Mouse (Mus musculus): ENCODE results near the gene Mical3. TPM values are rescaled to one million over a fixed set of nuclear protein-coding genes. Genes with fewer than 3 reads are reported as not detected.

Gene Mical3
- total RNA-seq (2021): 10 to 100 TPM; 53.3 to 71.9 TPM
- long read RNA-seq, experiment 1, partial matches to known transcripts: 4 of 13 reads
- long read RNA-seq, experiment 1, other reads (novel, unspliced or antisense): 9 of 13 reads
- long read RNA-seq, experiment 2, partial matches to known transcripts: 5 of 16 reads
- long read RNA-seq, experiment 2, other reads (novel, unspliced or antisense): 11 of 16 reads

GRCm38 (mm10) chr6:121130773-121131172 lies at the start of gene Mical3:
Mical3 (minus strand) TSS chr6:121130999.
- no peak for TF ChIP-seq CTCF (IDR thresholded peaks at IDR 0.05)
- intact Hi-C loops (cut with DNase I): loop anchor here (1.0 to 10.0 kb wide), 5 partner anchors 49 to 236 kb away; no protein-coding TSS in a partner anchor

GRCm38 (mm10) chr6:121179846-121180245 lies 49.0 kb upstream of the Mical3 start:
- DNase-seq: no peak
- H3K4me3 ChIP-seq: no peak overlapping the region
- TF ChIP-seq CTCF (IDR thresholded peaks at IDR 0.05): no peak
- no peak overlapping the region for H3K27ac ChIP-seq
- intact Hi-C loops (cut with DNase I): loop anchor here (1.0 to 5.0 kb wide), 5 partner anchors 50 to 281 kb away; partner anchors contain the start of genes Mical3 and Usp18

More at GRCm38 (mm10) chr6:121130773-121131172, at the start of gene Mical3:
- DNase-seq: no peak
- H3K27ac ChIP-seq: peak within 1 kb of the TSS; percentile 65
- H3K4me3 ChIP-seq: peak within 1 kb of the TSS; percentile 63

DNA sequence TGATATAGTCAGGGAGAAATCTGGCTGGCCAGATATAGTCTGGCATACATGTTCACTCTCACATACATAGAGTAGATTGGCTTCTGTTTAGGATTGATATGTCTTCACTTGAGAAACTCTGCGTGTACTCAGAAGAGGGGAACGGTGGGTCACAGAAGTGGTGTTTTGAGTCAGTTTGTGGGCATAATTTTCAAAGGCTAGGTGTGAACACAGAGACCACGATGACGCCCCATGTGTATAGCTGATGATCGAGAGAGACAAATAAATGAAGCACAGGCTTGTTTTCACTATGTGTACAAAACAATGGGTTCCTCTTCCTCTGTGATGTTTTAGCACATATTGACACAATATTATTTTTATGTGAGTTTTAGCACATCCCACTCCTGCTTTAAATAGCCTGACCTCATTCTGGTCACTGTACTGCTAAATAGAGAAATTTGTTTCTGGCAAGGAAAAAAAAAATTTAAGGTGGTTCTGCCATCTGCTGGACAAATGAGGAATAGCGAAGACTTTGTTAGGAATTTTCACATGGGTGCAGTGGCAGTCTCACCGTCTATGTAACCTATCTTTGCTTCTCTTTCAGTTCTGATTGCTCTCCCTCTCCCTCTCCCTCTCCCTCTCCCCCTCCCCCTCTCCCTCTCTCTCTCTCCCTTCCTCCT lies 48.0 kb upstream of the Mical3 start:
- DNase-seq: no peak
- peak overlapping the region; percentile 51 for H3K27ac ChIP-seq
- TF ChIP-seq CTCF (IDR thresholded peaks at IDR 0.05): peak; percentile 81
- intact Hi-C loops (cut with DNase I): loop anchor here (1.0 to 2.0 kb wide), 3 partner anchors 49 to 280 kb away; partner anchors contain the start of gene Mical3
- H3K4me3 ChIP-seq: no peak overlapping the region

DNA sequence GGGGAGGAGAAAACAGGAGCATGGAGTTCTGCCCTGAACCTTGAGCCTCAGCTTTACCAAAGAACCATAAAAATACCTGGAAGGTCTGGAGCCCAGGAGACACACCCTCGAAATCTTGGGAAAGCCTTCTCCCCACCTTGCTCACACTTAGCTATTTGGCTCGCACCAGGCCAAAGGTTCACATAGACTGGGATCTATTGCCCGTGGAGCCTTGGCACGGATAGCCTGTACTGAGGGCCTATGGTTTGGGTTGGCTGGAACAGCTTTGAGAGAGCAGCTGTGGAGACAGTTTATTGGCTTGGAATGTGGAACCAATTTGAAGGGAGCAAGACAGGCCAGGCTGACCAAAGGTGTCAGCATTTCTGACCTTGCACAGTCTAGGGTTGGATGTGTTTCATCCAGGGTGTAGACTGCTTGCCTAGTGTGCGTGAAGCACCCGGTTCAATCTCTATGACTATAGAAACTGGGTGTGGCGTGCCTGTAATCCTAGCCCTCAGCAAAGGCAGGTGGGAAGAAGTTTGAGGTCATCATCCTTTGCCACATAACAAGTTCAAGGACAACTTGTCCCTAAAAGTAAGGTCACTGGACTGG lies 46.4 kb upstream of the Mical3 start:
- no peak for TF ChIP-seq CTCF (IDR thresholded peaks at IDR 0.05)
- peak; percentile 35 for DNase-seq
- intact Hi-C loops (cut with DNase I): no loop called here
- peak overlapping the region; percentile 28; the same call in 1 of the 2 replicates for H3K27ac ChIP-seq
- no peak overlapping the region for H3K4me3 ChIP-seq

DNA sequence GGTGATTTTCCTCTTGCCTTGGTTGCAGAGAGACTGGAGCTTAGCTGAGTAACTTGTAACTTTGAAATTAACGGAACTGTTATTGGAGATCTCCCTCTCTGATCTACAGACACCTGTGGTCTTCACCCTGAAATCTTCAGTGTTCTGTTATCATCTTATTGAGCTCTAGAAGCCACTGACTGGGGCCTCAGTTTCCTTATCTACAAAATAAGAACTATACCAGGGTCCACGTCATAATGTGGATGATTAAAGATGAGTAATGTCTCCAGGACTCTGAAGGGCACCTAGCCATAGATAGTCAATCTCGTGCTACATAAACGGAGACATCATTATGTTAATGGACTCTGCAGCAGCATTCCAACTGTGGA lies 45.9 kb upstream of the Mical3 start:
- H3K4me3 ChIP-seq: no peak overlapping the region
- DNase-seq: no peak
- intact Hi-C loops (cut with DNase I): no loop called here
- peak overlapping the region; percentile 28; the same call in 1 of the 2 replicates for H3K27ac ChIP-seq
- no peak for TF ChIP-seq CTCF (IDR thresholded peaks at IDR 0.05)

DNA sequence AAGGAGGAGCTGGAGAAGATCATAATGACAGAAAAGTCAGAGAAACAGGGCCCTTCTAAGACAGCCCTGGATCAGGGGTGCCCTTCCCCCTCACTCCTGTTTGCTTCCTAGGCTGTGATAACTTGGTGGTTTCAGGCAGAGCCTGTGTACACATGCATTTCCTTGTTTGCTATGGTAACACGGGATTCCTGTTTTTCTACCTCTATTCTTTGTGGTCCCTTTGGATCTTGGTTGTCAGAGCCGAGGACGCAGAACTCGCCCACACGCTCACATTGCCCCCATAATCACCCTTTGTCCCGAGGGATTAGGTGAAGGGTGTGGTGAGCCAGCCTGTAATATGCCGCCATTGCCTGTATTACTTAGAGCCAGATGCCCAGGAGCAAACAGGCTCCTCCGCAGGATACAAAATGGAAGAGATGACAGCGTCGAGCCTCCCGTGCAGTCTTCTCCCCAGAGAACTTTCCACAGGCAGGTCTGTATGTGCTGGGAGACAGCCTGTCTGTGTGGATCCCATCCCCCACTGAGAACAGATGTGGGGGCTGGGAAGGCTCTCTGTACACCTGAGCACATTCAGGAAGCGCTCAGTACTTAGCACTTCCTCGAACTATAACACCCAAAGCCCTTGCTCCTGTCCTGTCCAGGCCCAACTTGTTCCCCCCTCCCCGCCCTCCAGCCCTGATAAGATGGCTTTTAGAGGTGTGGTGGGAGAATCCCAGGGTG lies 45.4 kb upstream of the Mical3 start:
- DNase-seq: no peak
- no peak overlapping the region for H3K27ac ChIP-seq
- no peak for TF ChIP-seq CTCF (IDR thresholded peaks at IDR 0.05)
- no peak overlapping the region for H3K4me3 ChIP-seq
- intact Hi-C loops (cut with DNase I): no loop called here

- intact Hi-C loops (cut with DNase I): no loop called here
- no peak overlapping the region for H3K4me3 ChIP-seq
- H3K27ac ChIP-seq: no peak overlapping the region
- DNase-seq: no peak
- TF ChIP-seq CTCF (IDR thresholded peaks at IDR 0.05): no peak
Measured at GRCm38 (mm10) chr6:121174761-121175160, 44.0 kb upstream of the Mical3 start.

GRCm38 (mm10) chr6:121173471-121173870 lies 42.7 kb upstream of the Mical3 start:
- Histone ChIP-seq H3K4me3 (peak overlapping the region; percentile 50), H3K27ac (peak overlapping the region; percentile 89)
- no peak for TF ChIP-seq CTCF (IDR thresholded peaks at IDR 0.05)
- DNase-seq: peak; percentile 44
- intact Hi-C loops (cut with DNase I): no loop called here

DNA sequence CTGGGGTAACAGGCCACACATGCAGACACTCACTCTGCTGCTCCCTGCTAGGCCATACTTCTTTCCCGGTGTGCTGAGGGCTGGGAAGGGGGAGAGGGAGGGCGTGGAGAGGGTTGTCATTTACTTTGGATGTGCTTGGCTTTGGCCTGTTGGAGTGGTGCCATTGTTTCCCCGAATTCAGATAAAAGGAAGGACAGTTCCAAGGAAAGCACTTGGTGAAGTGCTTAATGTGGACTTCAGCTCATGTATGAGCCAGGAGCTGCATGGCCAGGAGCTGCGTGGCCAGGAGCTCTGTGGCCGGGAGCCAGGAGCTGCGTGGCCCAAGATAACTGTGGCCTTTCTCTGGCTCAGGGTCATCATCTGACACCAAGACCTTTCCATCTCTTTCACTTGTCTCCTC lies 40.3 kb upstream of the Mical3 start:
- TF ChIP-seq CTCF (IDR thresholded peaks at IDR 0.05): no peak
- peak; percentile 83 for DNase-seq
- intact Hi-C loops (cut with DNase I): no loop called here
- H3K4me3 ChIP-seq: no peak overlapping the region
- peak overlapping the region; percentile 72 for H3K27ac ChIP-seq

- DNase-seq: no peak
- no peak overlapping the region for H3K4me3 ChIP-seq
- H3K27ac ChIP-seq: no peak overlapping the region
- intact Hi-C loops (cut with DNase I): no loop called here
- TF ChIP-seq CTCF (IDR thresholded peaks at IDR 0.05): no peak
Measured at GRCm38 (mm10) chr6:121167381-121167975, 36.7 kb upstream of the Mical3 start.

- Histone ChIP-seq H3K4me3 (no peak overlapping the region), H3K27ac (no peak overlapping the region)
- no peak for DNase-seq
- no peak for TF ChIP-seq CTCF (IDR thresholded peaks at IDR 0.05)
- intact Hi-C loops (cut with DNase I): no loop called here
Measured at GRCm38 (mm10) chr6:121166098-121166552, 35.3 kb upstream of the Mical3 start.

- DNase-seq: no peak
- TF ChIP-seq CTCF (IDR thresholded peaks at IDR 0.05): no peak
- intact Hi-C loops (cut with DNase I): no loop called here
- Histone ChIP-seq H3K4me3 (no peak overlapping the region), H3K27ac (no peak overlapping the region)
Measured at GRCm38 (mm10) chr6:121162616-121163015, 31.8 kb upstream of the Mical3 start.

All from gastrocnemius, adult 2 months (tissue).